Mouse (Mus musculus) forebrain, embryonic 14.5 days (tissue): ENCODE measurements around the gene Gm4450. TPM values are rescaled to one million over a fixed set of nuclear protein-coding genes. Genes with fewer than 3 reads are reported as not detected.
"Not testable (repeated sequence)": the region's sequence is repeated elsewhere in the genome, so short reads cannot be mapped to it uniquely, and the experiment has no call there.

ENCODE experiments used
- ATAC-seq: fragments of 200-750 bp; cut with Nextera tagmentation; 2 replicates; pipeline ENCODE4 v1.8.0; 2017; ENCODE audit warnings: mild to moderate bottlenecking, moderate library complexity
- DNase-seq: peaks from one replicate; pipeline ENCODE4 v3.0.0-alpha.2; 2015; ENCODE audit warnings: low spot score
- H3K27ac ChIP-seq: fragments of 300-500 bp; sonication (generic); 2 replicates; pipeline ENCODE4 v1.5.1; 2014; ENCODE audit warnings: low read depth, mild to moderate bottlenecking, control low read depth, low read length, moderate library complexity
- H3K27me3 ChIP-seq: fragments of 300-500 bp; sonication (generic); replicated peaks from 2 replicates; pipeline ENCODE4 v1.6.1; 2014; ENCODE audit warnings: low read length, control low read depth, mixed read lengths; ENCODE audit not compliant: control insufficient read depth, insufficient read depth
- H3K36me3 ChIP-seq: fragments of 300-500 bp; sonication (generic); 2 replicates; pipeline ENCODE4 v1.6.1; 2014; ENCODE audit warnings: low read length, control low read depth; ENCODE audit not compliant: control insufficient read depth, insufficient read depth
- H3K4me1 ChIP-seq: fragments of 300-500 bp; sonication (generic); 2 replicates; pipeline ENCODE4 v1.6.1; 2014; ENCODE audit warnings: antibody characterized with exemption, low read length, control low read depth; ENCODE audit not compliant: control insufficient read depth, insufficient read depth
- H3K4me2 ChIP-seq: fragments of 300-500 bp; sonication (generic); 2 replicates; pipeline ENCODE4 v1.6.1; 2014; ENCODE audit warnings: mild to moderate bottlenecking, control low read depth, low read length
- H3K4me3 ChIP-seq: fragments of 300-500 bp; sonication (generic); 2 replicates; pipeline ENCODE4 v1.5.1; 2014; ENCODE audit warnings: low read depth, low read length, control low read depth
- H3K9ac ChIP-seq: fragments of 300-500 bp; sonication (generic); 2 replicates; pipeline ENCODE4 v1.6.1; 2014; ENCODE audit warnings: mild to moderate bottlenecking, low read length, control low read depth, moderate library complexity
- H3K9me3 ChIP-seq: fragments of 300-500 bp; sonication (generic); replicated peaks from 2 replicates; pipeline ENCODE4 v1.6.1; 2016; ENCODE audit warnings: low read length, control low read depth, mixed read lengths; ENCODE audit not compliant: control insufficient read depth
- WGBS: fragments of 180-500 bp; shearing (Covaris S2); extraction: QIAGEN DNeasy Blood & Tissue Kit; methylation state at CpG from one replicate; pipeline ENCODE4 v1.1.7; 2014; 5-methylcytosine and 5-hydroxymethylcytosine counted together
- polyA plus RNA-seq: library from polyadenylated mRNA; unstranded; fragments of >200 nt; fragmentation: Nextera tagmentation; extraction: Ambion mirVana; gene quantifications from 2 replicates; pipeline ENCODE4 v1.2.1, GENCODE M21; 2014

The Gm4450 gene
- polyA plus RNA-seq, 1 experiment from 2014 or later: not detected

- H3K4me1 ChIP-seq, ATAC-seq, H3K27ac ChIP-seq, H3K36me3 ChIP-seq, H3K27me3 ChIP-seq, H3K9me3 ChIP-seq, H3K4me2 ChIP-seq, DNase-seq, H3K9ac ChIP-seq, H3K4me3 ChIP-seq: not testable (repeated sequence)
- WGBS: 88% methylated on average over 16 of the region's 27 CpGs
Measured at GRCm38 (mm10) chr3:98410619-98411580, 46.0 kb downstream of the Gm4450 start.

DNA sequence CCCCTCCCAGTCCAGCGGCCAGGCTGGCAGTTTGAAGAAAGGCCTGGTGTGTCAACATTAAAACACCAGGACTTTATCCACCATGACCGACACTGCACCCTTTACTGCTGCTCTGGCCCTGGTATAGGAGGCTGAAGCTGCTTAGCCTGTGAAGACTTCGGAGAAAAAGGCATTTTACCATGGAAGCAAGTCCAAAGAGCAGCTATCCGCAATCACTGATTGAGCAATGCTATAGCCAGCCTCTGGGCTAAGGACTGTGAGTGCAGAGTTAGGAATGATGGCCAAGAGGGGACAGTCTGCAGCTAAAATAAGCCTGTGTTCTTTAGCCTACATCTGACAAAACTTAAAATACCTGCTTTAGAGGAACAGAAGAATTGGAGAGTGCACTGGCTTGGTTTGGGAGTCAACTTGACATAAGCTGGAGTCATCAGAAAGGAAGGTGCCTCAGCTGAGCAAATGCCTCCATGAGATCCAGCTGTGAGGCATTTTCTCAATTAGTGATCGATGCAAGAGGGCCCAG lies 49.6 kb downstream of the Gm4450 start:
- ATAC-seq, H3K4me3 ChIP-seq, H3K27ac ChIP-seq, H3K36me3 ChIP-seq, H3K4me1 ChIP-seq, DNase-seq, H3K9me3 ChIP-seq, H3K4me2 ChIP-seq, H3K9ac ChIP-seq, H3K27me3 ChIP-seq: not testable (repeated sequence)
- WGBS: 71% methylated on average over 5 of the region's 5 CpGs

- not testable (repeated sequence) for H3K36me3 ChIP-seq, H3K4me3 ChIP-seq, H3K4me2 ChIP-seq, H3K4me1 ChIP-seq, H3K9ac ChIP-seq, H3K27me3 ChIP-seq, DNase-seq, H3K9me3 ChIP-seq, ATAC-seq, H3K27ac ChIP-seq
- WGBS: 69% methylated on average over 12 of the region's 12 CpGs
Measured at GRCm38 (mm10) chr3:98406569-98407144, 50.3 kb downstream of the Gm4450 start.

- DNase-seq, H3K4me3 ChIP-seq, ATAC-seq, H3K27ac ChIP-seq, H3K9me3 ChIP-seq, H3K4me2 ChIP-seq, H3K36me3 ChIP-seq, H3K4me1 ChIP-seq, H3K9ac ChIP-seq, H3K27me3 ChIP-seq: not testable (repeated sequence)
- WGBS: 87% methylated on average over 5 of the region's 6 CpGs
Measured at GRCm38 (mm10) chr3:98405877-98406276, 51.0 kb downstream of the Gm4450 start.

- not testable (repeated sequence) for H3K4me3 ChIP-seq, ATAC-seq, DNase-seq, H3K27me3 ChIP-seq, H3K27ac ChIP-seq, H3K4me1 ChIP-seq, H3K9ac ChIP-seq, H3K4me2 ChIP-seq, H3K36me3 ChIP-seq, H3K9me3 ChIP-seq
- 92% methylated on average over 9 of the region's 9 CpGs for WGBS
Measured at GRCm38 (mm10) chr3:98404268-98404895, 52.5 kb downstream of the Gm4450 start.

Other genes with a start within 250 kb of the Gm4450 start
- gene Reg4, start 235.0 kb downstream of the Gm4450 start, polyA plus RNA-seq: not detected in 2 replicates
- 10.2 and 14.7 TPM in 2 replicates for gene Hmgcs2, start 176.7 kb downstream of the Gm4450 start, polyA plus RNA-seq
- gene Phgdh, start 117.1 kb downstream of the Gm4450 start, polyA plus RNA-seq: 215 and 245 TPM in 2 replicates
- gene Zfp697, start 74.7 kb downstream of the Gm4450 start, polyA plus RNA-seq: 16.0 and 17.3 TPM in 2 replicates
- gene Hsd3b4, start 53.4 kb upstream of the Gm4450 start, polyA plus RNA-seq: not detected in 2 replicates
- not detected in 2 replicates for gene Gm10681, start 131.7 kb upstream of the Gm4450 start, polyA plus RNA-seq
- gene Hsd3b5, start 173.1 kb upstream of the Gm4450 start, polyA plus RNA-seq: not detected in 2 replicates